Mouse (Mus musculus) megakaryocyte-erythroid progenitor cell, adult 5 weeks (primary cell): ENCODE measurements around the gene Otulin. TPM values are rescaled to one million over a fixed set of nuclear protein-coding genes. Genes with fewer than 3 reads are reported as not detected.

Experiments used
- polyA plus RNA-seq: library from polyadenylated mRNA; stranded (reverse); fragments of >175 nt; gene quantifications from 2 replicates; pipeline ENCODE4 v1.2.3, GENCODE M21; 2012

Gene Otulin
- 35.1 and 44.3 TPM in 2 replicates for polyA plus RNA-seq

GRCm38 (mm10) chr15:27630601-27631383, at the start of gene Otulin:
Gene Otulin, minus strand, starts transcription at chr15:27630693.

Other genes starting within 250 kb of the Otulin start
- gene Ank, start 164.0 kb downstream of the Otulin start, polyA plus RNA-seq: 13.1 and 17.3 TPM in 2 replicates
- 5.7 and 7.7 TPM in 2 replicates for gene Otulinl, start 50.9 kb upstream of the Otulin start, polyA plus RNA-seq